Mouse (Mus musculus): ENCODE measurements at regions not wholly inside any gene's neighbourhood (a gene's known extent, or its start where the extent isn't known, plus 50 kb on each side); places are given as distances from the start of the nearest gene placed in this dataset.

DNA sequence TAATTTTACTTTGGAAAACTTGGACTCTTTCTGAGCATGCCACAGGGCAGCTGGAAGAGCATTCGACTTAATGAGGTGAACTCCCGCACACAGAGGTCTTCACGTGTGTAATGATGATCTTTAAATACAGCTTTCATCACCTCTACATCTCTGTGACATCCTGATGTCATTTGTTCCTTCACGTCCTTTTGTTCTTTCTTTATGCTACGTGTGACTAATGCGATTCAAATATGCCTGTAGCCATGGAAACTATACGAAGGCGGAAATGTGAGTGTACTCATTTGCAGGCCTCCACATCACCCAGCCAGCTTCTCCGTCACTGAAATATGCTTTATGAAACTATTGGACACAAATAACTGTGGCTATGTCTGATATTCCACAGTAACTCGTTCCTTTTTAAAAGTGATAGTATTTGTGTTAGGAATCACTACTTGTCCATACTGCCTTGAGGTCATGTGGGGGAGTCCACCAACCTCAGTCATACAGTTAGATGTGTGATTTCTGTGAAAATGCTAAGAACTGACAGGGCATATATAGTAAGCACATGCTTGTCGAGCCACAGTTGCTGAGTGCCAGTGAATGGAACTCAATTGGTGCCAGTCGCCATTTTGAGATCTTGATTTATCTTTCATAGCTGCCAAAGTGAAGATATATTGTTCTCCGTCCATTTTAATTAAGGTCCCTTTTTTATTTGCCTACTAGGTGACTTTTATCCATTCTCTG is 145.9 kb downstream of the Plk2 start:
- DNase-seq (ENCODE audit: low spot score) = no peak

- no peak for DNase-seq (ENCODE audit: low spot score)
Observed at GRCm38 (mm10) chr13:110541288-110542148, 146.7 kb downstream of the Plk2 start.

DNA sequence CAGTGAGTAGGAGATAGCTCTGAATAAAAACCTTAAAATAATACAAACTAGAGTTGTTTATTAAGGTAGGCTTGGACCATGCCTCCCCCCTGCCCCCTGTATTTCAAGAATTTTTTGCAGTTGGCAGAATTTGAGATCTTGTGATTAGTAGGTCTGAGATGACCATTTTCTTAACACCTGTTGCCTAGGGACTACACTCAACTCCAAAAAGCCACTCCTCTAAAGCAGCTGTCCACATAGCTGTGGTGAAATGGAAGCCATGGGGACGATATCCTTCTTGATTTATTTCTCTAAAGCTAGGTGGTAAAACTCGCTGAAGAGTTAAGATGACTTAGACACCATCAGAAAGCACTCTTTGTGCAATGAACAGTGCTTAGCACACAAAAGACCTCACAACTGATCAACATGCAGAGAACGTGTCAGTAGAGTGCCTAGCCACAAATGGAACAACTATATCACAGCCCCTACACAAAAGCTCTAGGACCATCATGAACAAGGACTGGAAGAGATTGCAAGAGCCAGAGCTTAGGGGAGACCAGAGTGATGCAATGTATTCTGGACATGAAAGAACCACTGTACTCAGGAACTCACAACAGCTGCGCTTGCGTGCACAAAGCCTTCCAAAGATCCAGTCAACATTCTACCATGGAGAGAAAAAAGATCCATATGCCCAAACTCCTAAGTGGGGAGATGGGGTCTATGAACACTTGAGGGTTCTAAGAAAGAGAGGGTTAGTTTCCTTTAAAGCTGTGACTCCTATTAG is 147.6 kb downstream of the Plk2 start:
- no peak for DNase-seq (ENCODE audit: low spot score)

DNA sequence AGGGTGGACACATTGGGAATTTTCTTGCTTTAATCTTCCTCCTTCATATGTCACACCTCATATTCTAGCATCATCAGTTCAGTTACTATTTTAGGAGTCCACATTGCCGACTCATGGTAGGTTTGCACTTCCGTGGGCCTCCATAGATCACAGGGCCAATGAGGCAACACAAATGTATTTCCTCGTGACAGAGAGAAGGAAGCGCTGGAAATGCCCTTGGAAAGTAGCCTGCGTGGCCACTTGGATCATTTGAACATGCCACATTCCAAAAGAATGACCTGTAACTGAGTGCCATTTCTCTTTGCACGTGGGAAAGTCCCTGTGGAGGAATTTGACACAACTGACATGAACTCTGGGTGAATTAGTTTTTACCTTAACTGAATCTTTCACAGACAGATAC is 150.6 kb downstream of the Plk2 start:
- no peak for DNase-seq (ENCODE audit: low spot score)

DNA sequence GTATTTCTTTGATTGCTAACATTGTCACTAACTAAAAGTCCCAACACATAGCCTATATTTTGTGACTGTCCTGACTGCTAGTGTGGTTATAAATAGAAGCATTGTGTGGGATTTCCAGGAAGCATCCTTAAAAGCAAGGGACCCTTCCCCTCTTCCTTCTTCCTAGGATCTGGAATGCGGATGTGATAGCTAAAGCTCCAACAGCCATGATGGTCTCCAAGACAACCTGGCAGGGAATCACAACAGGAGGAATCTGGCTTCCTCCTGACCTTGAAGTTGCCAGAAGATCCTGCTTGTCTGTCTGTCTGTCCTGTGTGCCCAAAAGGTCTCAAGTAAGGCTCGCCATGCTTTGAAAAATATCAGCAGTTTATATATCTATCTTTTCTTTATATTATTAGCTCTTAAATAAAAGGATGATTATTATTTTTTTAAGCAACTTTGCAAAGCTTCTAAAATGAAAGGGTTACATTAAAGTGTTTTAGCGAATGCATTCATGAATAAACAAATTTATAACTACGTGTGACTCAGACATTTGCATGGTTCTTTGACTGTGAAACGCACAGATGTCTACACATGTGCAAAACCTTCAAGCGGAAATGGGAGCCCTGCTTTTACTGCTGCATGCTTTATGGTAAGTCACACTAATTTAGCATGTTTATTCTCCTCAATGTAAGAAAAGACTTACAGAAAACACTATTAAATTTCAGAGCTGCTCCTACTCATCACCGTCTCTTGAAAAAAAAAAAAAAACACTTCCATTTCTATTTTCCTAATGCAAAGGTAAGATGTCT is 160.9 kb downstream of the Plk2 start:
- no peak for DNase-seq (ENCODE audit: low spot score)

- DNase-seq (ENCODE audit: low spot score) = no peak
Observed at GRCm38 (mm10) chr13:110556355-110557095, 161.7 kb downstream of the Plk2 start.

DNA sequence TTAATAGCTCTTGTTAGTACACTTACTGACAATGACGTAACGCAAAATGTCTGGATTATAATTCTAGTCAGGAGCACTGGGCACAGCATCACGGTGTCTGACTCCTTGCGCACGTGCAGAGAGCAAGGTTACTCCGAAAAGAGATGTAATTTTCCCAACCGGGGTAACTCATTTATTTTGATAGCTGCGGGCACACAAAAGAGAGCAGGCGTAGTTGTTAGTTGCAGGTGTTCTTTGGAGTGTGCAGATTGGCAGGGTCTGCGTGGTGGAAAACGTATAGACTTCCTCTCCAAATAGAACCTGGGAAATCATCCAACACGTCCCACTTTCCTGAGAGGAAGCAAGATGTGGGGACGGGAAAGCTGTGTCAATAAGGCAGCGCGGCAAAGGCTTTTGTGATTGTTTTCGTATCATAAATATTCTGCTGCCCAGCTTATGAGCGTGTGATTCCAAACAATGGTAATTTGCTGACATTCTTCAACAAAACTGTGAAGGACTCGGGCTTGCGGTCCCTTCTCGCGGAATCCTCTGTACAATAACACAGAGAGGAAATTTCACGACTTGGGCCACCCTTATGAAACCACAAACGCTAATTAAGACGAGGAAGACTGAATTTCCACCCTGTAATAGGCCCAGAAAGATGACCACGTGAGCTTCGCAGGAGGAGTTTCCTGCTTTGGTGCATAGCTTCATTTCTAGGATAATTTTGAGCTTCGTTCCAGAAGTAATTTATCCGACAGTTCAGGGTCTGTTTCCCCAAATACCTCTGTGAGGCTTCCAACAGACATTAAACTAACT is 163.3 kb downstream of the Plk2 start:
- DNase-seq (ENCODE audit: low spot score) = no peak

- no peak for DNase-seq (ENCODE audit: low spot score)
Observed at GRCm38 (mm10) chr13:110560566-110560965, 165.7 kb downstream of the Plk2 start.

DNA sequence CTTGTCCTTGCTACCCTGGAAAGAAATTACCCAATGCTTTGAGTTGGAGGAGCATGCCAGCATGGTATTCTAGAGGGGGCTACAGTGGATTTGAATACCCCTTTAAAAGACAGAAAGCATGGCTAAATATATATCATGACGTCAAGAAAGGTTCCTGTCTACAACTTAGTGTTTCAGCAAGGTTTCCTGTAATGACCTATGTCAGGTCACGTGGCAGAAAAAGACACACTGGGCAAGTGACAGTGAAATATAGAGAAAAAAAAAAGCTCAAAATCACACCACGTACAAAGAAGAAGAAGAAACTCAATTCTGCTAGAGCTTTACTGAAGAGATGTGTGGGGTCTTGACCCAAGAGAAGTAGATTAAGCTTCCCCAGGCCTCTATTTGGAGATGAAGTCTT is 167.7 kb downstream of the Plk2 start:
- no peak for DNase-seq (ENCODE audit: low spot score)

DNA sequence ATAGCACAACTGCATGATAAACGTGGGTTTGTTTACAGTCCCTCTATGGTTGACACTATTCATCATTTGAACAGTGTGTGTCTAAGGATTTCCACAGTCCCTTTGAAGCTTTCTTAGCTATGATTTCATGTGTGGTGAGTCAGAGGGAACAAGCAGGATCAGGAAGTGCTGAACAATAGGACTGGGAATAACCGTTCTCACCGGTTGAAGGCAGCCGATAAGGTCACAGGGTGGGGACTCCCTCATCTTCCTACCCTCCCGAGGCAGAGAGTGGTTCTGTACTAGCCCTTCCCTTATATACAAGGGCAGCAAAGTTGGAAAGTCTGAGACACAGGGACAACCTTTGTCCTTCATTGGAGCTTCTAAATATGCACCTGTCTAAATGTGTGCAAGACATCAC is 168.1 kb downstream of the Plk2 start:
- no peak for DNase-seq (ENCODE audit: low spot score)

DNA sequence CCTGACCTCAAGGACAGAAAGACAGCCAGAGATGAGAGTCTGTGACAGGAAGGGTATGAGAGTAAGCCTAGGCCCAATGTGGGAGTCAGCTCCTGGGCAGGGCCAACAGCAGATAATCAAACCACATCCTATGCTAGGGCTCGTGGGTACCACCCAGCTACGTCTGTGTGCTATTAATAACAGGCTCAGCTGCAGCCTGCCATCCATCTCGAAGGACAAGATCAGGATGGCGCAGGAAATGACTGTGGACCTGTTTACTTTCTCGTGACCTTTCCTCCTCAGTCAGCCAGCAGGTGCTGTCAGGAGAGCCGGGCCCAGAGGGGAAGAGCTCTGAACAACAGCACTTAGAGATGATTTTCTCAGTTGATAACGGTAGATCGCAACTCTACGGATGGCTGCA is 169.1 kb downstream of the Plk2 start:
- no peak for DNase-seq (ENCODE audit: low spot score)

GRCm38 (mm10) chr13:110568482-110569179 is 173.8 kb downstream of the Plk2 start:
- no peak for DNase-seq (ENCODE audit: low spot score)

DNA sequence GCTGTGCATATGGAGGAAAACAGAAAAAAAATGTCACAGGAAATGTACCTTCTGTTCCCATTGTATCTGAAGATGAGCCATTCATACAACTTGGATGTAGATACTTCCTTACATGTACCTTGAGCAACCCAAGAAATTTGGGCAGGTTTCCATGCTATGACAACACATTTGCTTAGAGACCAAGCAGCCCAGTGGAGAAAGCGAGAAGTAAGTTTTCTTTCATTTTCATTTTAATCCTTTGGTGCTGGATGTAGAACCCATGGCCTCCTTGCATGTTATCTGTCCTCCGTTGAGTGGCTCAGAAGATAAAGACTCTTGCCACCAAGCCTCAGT is 174.3 kb downstream of the Plk2 start:
- no peak for DNase-seq (ENCODE audit: low spot score)

DNA sequence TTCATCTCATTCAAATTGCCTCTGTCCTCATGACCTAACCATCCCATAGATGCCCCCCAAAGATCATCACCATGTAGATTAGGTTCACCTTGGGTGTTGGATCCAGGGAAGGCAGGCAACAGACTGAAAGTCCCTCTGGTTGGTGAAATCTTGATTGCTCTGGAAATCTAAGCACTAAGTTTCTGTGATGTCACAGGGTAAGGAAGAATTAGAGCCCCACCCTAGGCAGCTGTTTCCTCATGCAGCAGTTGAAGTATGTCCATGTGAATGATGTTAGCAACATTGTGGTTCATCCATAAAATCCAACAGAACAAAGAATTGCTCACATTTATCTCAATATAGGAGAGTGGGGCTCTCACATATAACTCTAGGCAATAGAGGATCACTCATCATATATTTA is 175.5 kb downstream of the Plk2 start:
- no peak for DNase-seq (ENCODE audit: low spot score)

GRCm38 (mm10) chr13:110573360-110574065 is 178.7 kb downstream of the Plk2 start:
- DNase-seq (ENCODE audit: low spot score) = no peak

- DNase-seq (ENCODE audit: low spot score) = no peak
Observed at GRCm38 (mm10) chr13:110574764-110575471, 180.1 kb downstream of the Plk2 start.

DNA sequence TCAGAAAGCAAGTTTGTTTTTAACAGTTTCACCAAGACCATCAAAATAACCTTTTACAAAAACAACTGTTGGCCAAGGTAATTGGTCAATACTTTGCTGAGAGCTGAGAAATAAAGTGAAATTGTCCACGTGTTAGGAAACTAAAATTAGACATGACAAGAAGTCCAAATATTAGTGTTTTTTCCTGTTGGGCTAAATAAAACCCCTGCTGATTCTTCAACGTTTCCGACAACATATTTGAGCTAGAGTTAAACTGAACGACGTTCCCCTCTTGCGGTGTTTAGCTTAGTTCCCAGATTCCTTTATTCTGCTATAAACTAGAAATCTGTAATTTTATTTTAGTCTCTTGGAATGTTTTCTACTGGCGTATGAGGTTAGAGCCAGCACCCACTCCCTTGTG is 183.3 kb downstream of the Plk2 start:
- DNase-seq (ENCODE audit: low spot score) = no peak

DNA sequence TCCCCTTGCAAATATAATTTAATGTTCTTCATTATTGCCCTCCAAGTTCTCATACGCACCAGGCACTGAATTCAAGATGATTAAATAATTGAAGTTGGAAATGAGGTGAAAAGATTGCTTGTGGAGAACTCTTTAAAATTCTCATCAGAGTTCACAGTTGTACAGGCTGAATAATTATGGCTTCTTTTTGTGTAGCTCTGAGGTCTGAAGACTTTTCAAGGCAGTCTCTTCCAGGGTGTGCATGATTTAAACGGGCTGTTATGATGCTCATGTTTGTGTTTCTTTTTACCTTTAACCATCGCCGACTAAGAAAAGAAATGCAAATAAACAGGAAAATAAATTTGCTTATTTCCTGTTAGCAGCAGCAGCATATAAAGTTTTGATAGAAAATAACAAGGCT is 185.3 kb downstream of the Plk2 start:
- no peak for DNase-seq (ENCODE audit: low spot score)

GRCm38 (mm10) chr13:110580570-110580969 is 185.7 kb downstream of the Plk2 start:
- DNase-seq (ENCODE audit: low spot score) = no peak

Measured in ovary, postnatal 14 days (tissue).